Mouse (Mus musculus): ENCODE data around the gene Dydc2.

The Dydc2 gene

GRCm38 (mm10) chr14:41035146-41035798, 33.7 kb downstream of the Dydc2 start:
- peak; percentile 73 for DNase-seq (ENCODE audit: low read depth, low spot score)

- peak; percentile 87 for DNase-seq (ENCODE audit: low read depth, low spot score)
These were observed 35.6 kb downstream of the Dydc2 start for GRCm38 (mm10) chr14:41033135-41034110.

DNA sequence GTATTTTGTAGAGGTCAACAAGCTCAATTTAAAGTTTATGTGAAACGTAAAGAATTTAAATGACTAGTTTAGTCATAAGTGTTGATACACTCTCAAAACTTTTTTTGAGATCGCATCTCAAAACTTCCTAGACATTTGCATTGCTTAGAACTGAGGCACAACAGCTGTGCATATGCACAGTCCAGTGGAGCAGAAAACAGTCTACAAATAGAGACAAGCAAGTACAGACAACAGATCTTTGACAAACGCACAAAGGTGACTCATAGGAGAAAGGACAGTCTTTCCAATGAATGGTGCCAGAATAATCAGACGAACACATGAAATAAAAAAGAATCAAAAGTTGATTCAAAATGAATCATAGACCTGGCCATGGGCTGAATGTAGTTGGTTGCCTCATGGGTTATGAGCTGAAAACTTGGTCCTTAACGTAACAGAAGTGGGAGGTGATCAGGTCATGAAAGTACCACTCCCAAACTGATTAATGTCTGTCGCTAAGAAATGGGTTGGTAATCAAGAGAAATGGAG, 38.0 kb downstream of the Dydc2 start:
- no peak for DNase-seq (ENCODE audit: low read depth, low spot score)

- DNase-seq (ENCODE audit: low read depth, low spot score), result no peak
These were observed 39.7 kb downstream of the Dydc2 start for GRCm38 (mm10) chr14:41029303-41029702.

GRCm38 (mm10) chr14:41025594-41026284, 43.3 kb downstream of the Dydc2 start:
- no peak for DNase-seq (ENCODE audit: low read depth, low spot score)

DNA sequence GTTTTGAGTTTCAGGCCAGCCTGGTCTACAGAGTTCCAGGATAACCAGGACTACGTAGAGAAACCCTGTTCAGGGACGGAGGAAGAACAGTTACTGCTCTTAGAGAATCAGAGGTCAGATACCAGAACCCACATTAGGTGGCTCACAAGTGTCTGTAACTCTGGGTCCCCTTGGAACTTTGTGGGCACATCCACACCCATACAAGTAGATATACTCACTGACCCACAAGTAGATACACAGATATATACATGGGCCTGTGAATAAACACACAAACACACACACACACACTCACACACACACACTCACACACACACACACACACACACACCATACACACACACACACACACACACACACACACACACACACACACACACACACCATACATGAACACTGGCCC, 43.9 kb downstream of the Dydc2 start:
- DNase-seq (ENCODE audit: low read depth, low spot score), result no peak

- DNase-seq (ENCODE audit: low read depth, low spot score), result no peak
These were observed 47.8 kb downstream of the Dydc2 start for GRCm38 (mm10) chr14:41021246-41021645.

DNA sequence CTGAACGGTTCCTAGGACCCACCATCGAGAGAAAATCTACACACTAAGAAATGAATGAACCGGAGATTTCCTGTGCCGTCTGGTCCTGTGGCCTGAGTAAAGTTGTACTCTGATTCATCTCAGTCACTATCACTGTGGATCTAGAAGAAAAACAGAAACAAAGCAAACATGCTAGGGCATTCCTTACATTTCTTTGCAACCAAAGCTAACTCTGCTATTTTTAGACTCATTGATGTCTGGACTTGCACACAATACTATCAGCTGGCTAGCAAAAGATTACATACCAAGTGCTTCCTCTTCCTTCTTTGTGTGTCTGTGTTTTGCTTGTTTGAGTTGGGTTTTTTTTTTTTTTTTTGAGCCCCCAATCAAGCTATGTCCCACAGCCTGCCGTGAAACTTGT, 51.5 kb downstream of the Dydc2 start:
- no peak for DNase-seq (ENCODE audit: low read depth, low spot score)

DNA sequence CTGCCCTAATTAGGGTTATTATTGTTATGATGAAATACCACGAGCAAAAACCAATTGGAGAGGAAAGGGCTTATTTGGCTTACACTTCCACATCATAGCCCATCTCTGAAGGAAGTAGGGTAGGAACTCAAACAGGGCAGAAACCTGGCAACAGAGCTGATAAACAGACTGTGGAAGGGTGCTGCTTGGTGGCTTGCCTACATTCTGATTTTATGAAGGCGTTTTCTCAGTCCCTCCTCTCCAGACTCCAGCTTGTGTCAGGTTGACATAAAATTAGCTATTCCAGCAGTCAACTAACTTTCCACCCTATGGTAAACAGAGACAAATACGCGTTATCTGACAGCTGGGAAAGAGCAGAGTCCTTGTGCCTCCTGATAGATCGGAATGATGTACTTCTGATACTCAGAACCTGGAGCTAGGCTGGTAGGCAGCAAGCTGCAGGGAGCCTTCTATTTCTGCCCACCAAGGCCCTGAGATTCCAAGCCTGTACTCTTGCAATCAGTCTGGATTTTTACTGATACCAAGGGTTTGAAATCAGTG, 54.2 kb downstream of the Dydc2 start:
- DNase-seq (ENCODE audit: low read depth, low spot score), result no peak

DNA sequence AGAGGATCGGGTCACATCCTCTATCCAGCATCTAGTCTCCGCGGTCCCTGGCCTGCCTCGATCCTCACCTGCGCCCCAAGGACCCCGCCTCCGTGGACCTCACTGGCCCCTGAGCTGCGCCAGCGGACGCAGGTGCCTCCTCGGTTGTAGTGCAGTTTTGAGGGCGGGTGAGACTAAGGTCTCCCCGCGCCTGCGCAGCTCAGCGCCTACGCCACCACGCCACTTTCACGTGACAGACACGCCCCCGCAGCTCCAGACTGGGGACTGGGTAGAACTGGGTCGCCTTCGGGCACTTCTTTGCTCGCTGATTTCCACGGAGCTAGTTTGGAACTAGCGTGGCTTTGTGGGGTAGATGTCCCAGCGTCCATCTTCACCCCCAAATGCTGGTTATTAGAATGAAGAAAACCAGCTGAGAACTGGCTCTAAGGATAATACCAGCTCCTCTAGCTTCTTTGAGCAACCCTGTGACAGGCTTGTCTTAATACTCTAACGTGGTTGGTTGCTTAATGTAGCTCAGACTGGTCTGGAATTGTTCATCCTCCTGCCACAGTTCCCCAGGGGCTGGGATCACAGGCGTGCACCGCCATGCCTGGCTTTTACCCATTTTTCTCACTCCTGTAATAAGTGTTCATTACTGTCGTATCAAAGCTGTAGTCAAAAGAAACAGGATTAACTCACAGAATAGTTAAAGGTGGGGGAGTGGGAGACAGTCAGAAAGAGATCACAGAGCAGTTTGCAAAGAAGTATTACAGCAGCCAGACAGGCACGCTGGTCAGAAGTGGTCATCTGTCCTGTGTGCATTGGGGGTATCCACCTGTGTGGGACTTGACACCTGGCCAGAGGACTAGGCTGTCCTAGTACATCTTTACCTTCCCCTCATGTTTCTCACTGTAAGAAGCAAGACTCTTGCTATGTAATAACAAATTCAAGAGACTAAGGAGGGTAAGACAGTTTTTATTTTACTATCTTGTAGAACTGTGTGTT, 55.1 kb downstream of the Dydc2 start, which contains the start of gene Fam213a:
Fam213a (minus strand) TSS at position 159 of the 984 bp plus-strand sequence.
- DNase-seq (ENCODE audit: low read depth, low spot score), result peak; percentile 90

- DNase-seq (ENCODE audit: low read depth, low spot score), result no peak
These were observed 55.9 kb downstream of the Dydc2 start for GRCm38 (mm10) chr14:41013143-41013542.

DNA sequence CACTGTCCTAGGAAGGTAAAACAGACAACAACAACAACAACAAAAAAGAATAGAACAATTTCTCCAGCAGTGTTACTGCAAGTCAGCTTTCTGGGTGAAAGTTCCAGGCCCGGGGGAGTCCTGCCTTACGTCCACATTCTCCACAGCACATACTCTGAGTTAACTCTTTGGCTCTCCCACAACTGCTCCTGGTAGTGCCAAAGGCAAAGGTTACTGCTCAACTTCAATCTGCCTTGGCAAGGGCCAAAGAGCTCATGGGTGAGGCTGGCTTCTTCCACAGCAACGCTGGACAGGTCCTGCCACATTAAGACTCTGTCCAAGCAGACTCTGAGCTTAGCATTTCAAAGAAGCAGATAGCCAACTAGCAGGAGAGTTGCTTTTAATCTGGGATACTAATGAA, 57.1 kb downstream of the Dydc2 start:
- no peak for DNase-seq (ENCODE audit: low read depth, low spot score)

GRCm38 (mm10) chr14:41008138-41008537, 60.9 kb downstream of the Dydc2 start:
- DNase-seq (ENCODE audit: low read depth, low spot score), result no peak

- DNase-seq (ENCODE audit: low read depth, low spot score), result no peak
These were observed 61.4 kb downstream of the Dydc2 start for GRCm38 (mm10) chr14:41007641-41008040.

DNA sequence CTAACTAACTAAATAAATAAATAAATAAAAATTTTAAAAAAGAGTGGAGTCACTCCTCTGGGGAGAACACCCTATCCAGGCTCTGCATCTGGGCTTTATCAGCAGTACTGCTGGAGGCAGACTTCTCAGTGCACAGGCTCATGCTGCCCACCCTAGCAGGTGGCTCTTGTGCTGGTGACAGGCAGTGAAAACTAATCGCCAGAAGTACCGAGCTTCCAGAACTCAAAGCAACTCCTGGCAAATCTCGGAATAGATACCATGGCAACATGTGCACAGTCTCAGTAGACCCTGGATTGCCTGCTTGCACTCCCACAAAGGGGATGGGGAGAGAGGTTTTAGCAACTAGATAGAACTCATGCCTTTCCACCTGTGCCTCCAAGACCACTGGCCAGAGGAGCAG, 62.1 kb downstream of the Dydc2 start:
- DNase-seq (ENCODE audit: low read depth, low spot score), result no peak

DNA sequence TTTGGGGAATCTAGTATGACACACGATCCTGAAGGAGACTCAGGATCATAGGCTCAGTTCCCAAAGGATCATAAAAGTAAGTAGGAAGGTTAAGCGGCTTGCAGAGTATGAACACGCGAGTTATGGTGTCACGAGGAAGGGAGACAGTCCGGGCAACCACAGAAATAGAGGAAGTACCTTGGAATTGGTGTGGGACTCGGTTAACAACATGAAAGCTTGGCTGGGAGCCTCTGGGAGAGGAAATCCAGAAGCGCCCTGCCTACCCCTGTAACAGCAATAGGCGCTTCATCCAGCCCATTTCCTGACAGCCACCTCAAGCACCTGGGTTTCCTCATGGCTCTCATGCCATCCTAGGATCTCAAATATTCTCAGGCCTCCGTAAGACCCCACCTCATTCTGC, 62.7 kb downstream of the Dydc2 start:
- no peak for DNase-seq (ENCODE audit: low read depth, low spot score)

- DNase-seq (ENCODE audit: low read depth, low spot score), result no peak
These were observed 63.3 kb downstream of the Dydc2 start for GRCm38 (mm10) chr14:41005716-41006115.

- no peak for DNase-seq (ENCODE audit: low read depth, low spot score)
These were observed 64.5 kb downstream of the Dydc2 start for GRCm38 (mm10) chr14:41004201-41005141.

- DNase-seq (ENCODE audit: low read depth, low spot score), result no peak
These were observed 67.4 kb downstream of the Dydc2 start for GRCm38 (mm10) chr14:41001576-41001975.

Measured in ES-CJ7 (cell line).